ENCODE assay signal across 8 mouse cellular contexts in genomic region chr16:33056095-33056785, GRCm38 (mm10). TPM values are rescaled to one million over a fixed set of nuclear protein-coding genes. Genes with fewer than 3 reads are reported as not detected.
DNase-seq lines count a peak whose midpoint lies in the region; ATAC-seq and TF ChIP-seq lines count a peak whose summit lies in the region.

TSS of gene Iqcg (minus strand) at chr16:33056218.
TSS of gene Rpl35a (plus strand) at chr16:33056453.

- peak within 1 kb of the TSS; percentile 78 to 91 for H3K4me3 ChIP-seq in ES-E14 (ENCODE audit: insufficient read depth in 1 of 2, low read depth in 1 of 2, low read length in 2 of 2, poor library complexity in 1 of 2, severe bottlenecking in 1 of 2)
- H3K4me3 ChIP-seq in forebrain, embryonic 16.5 days (replicated peaks; ENCODE audit: low read length), result peak within 1 kb of the TSS; percentile 92
- H3K4me3 ChIP-seq in layer of hippocampus, adult 2 months, result peak within 1 kb of the TSS; percentile 75
- peak within 1 kb of the TSS; percentile 82 for H3K4me3 ChIP-seq in lung, embryonic 14.5 days (ENCODE audit: low read depth, low read length)
- H3K4me3 ChIP-seq in olfactory bulb, adult 2 months (ENCODE audit: insufficient read depth, low read depth, low read length), result peak within 1 kb of the TSS; percentile 67
- peak within 1 kb of the TSS; percentile 80 for H3K4me3 ChIP-seq in thymus, adult 2 months (ENCODE audit: control insufficient read depth, insufficient read depth, low read length)

- peak within 1 kb of the TSS; percentile 79 for H3K4me2 ChIP-seq in forebrain, embryonic 16.5 days (ENCODE audit: low read length)
- peak within 1 kb of the TSS; percentile 71 for H3K4me2 ChIP-seq in lung, embryonic 14.5 days

- in situ Hi-C loops in ES-E14 (cut with MboI; ENCODE audit: low sequenced_read_pairs in 2 of 2, unreplicated experiment in 2 of 2), result no loop called here

- H3K36me3 ChIP-seq in ES-E14 (ENCODE audit: control insufficient read depth, insufficient read depth, low read length, poor library complexity, severe bottlenecking), result peaks cover 32% of the 10 kb centered on the region
- peaks cover 25% of the 10 kb centered on the region for H3K36me3 ChIP-seq in forebrain, embryonic 16.5 days (ENCODE audit: control insufficient read depth, insufficient read depth)
- H3K36me3 ChIP-seq in lung, embryonic 14.5 days (ENCODE audit: insufficient read depth), result peaks cover 35% of the 10 kb centered on the region
- H3K36me3 ChIP-seq in thymus, adult 2 months (ENCODE audit: control insufficient read depth, insufficient read depth, low read length), result peaks cover 26% of the 10 kb centered on the region

- WGBS in forebrain, embryonic 16.5 days, result 0% methylated on average over 47 of the region's 47 CpGs
- under 1% methylated on average over 47 of the region's 47 CpGs for WGBS in lung, embryonic 14.5 days
- under 1% methylated on average over 47 of the region's 47 CpGs for WGBS in olfactory bulb, adult 2 months
- under 1% methylated on average over 47 of the region's 47 CpGs for WGBS in thymus, adult 2 months

- H3K27ac ChIP-seq in ES-E14 (ENCODE audit: insufficient read depth, low read depth, low read length, poor library complexity, severe bottlenecking), result peak within 1 kb of the TSS; percentile 76
- peak within 1 kb of the TSS; percentile 77 for H3K27ac ChIP-seq in forebrain, embryonic 16.5 days (ENCODE audit: low read length)
- H3K27ac ChIP-seq in layer of hippocampus, adult 2 months, result peak within 1 kb of the TSS; percentile 100
- H3K27ac ChIP-seq in lung, embryonic 14.5 days (ENCODE audit: low read depth), result peak within 1 kb of the TSS; percentile 85
- peak within 1 kb of the TSS; percentile 98 for H3K27ac ChIP-seq in olfactory bulb, adult 2 months (ENCODE audit: insufficient read depth, low read depth, low read length)
- H3K27ac ChIP-seq in thymus, adult 2 months (ENCODE audit: control insufficient read depth, insufficient read depth, low read length), result peak within 1 kb of the TSS; percentile 40

- peak; percentile 85 for TF ChIP-seq POLR2A in olfactory bulb, adult 2 months (IDR thresholded peaks at IDR 0.05; ENCODE audit: insufficient read depth, low read depth, low read length)
- peak; percentile 89 for TF ChIP-seq POLR2A in thymus, adult 2 months (IDR thresholded peaks at IDR 0.05; ENCODE audit: control insufficient read depth, extremely low read depth, insufficient read depth, low read length, poor library complexity)

- peak; percentile 95 for ATAC-seq in forebrain, embryonic 16.5 days
- ATAC-seq in lung, embryonic 14.5 days (ENCODE audit: insufficient read depth), result peak; percentile 93

- no peaks in the 10 kb centered on the region for H3K27me3 ChIP-seq in forebrain, embryonic 16.5 days (replicated peaks; ENCODE audit: control insufficient read depth, insufficient read depth, low read length)
- H3K27me3 ChIP-seq in lung, embryonic 14.5 days (ENCODE audit: insufficient read depth, low read length), result no peaks in the 10 kb centered on the region
- H3K27me3 ChIP-seq in thymus, adult 2 months (ENCODE audit: control insufficient read depth, insufficient read depth, low read length), result no peaks in the 10 kb centered on the region

- peak within 1 kb of the TSS; percentile 99 for H3K9ac ChIP-seq in ES-E14 (ENCODE audit: insufficient read depth, low read depth, low read length, poor library complexity, severe bottlenecking)
- peak within 1 kb of the TSS; percentile 88 for H3K9ac ChIP-seq in forebrain, embryonic 16.5 days (replicated peaks; ENCODE audit: low read depth, low read length)
- H3K9ac ChIP-seq in lung, embryonic 14.5 days, result peak within 1 kb of the TSS; percentile 93

- H3K9me3 ChIP-seq in ES-E14 (ENCODE audit: control insufficient read depth, insufficient read depth, low read depth, low read length), result no peaks in the 10 kb centered on the region
- H3K9me3 ChIP-seq in forebrain, embryonic 16.5 days (ENCODE audit: control insufficient read depth, low read length), result no peaks in the 10 kb centered on the region
- no peaks in the 10 kb centered on the region for H3K9me3 ChIP-seq in lung, embryonic 14.5 days (ENCODE audit: low read depth, low read length)

- intact Hi-C loops in heart, postnatal 36 days (cut with DNase I), result no loop called here

- DNase-seq in ES-E14 (ENCODE audit: low read depth, low spot score), result peak; percentile 82
- peak; percentile 87 for DNase-seq in cerebellum, adult 11-12 months
- DNase-seq in heart, postnatal 36 days, result peak; percentile 92 to 96
- peak; percentile 78 to 87 for DNase-seq in layer of hippocampus, adult 2 months (ENCODE audit: low spot score in 2 of 2)
- peak; percentile 95 for DNase-seq in lung, embryonic 14.5 days
- DNase-seq in thymus, adult 2 months, result peak; percentile 85

- TF ChIP-seq CTCF in layer of hippocampus, adult 2 months (conservative IDR thresholded peaks at IDR 0.05), result no peak
- TF ChIP-seq CTCF in lung, embryonic 14.5 days (IDR thresholded peaks at IDR 0.05; ENCODE audit: low read depth), result no peak
- no peak for TF ChIP-seq CTCF in olfactory bulb, adult 2 months (IDR thresholded peaks at IDR 0.05; ENCODE audit: insufficient read depth, low read depth, low read length)
- no peak for TF ChIP-seq CTCF in thymus, adult 2 months (IDR thresholded peaks at IDR 0.05; ENCODE audit: borderline replicate concordance, control insufficient read depth, extremely low read depth, insufficient read depth, low read length, poor library complexity)

- H3K4me1 ChIP-seq in ES-E14 (ENCODE audit: control insufficient read depth in 2 of 2, insufficient read depth in 2 of 2, low read length in 2 of 2, poor library complexity in 1 of 2), result peaks cover 0 to 2% of the 10 kb centered on the region in 2 experiments; a peak in 1 of 4 replicates
- peaks cover 19% of the 10 kb centered on the region for H3K4me1 ChIP-seq in forebrain, embryonic 16.5 days (replicated peaks; ENCODE audit: control insufficient read depth, insufficient read depth, low read length)
- H3K4me1 ChIP-seq in lung, embryonic 14.5 days (ENCODE audit: insufficient read depth), result no peaks in the 10 kb centered on the region
- H3K4me1 ChIP-seq in olfactory bulb, adult 2 months (ENCODE audit: control insufficient read depth, insufficient read depth, low read length), result peaks cover 4% of the 10 kb centered on the region; the same call in 1 of the 2 replicates
- peaks cover 10% of the 10 kb centered on the region for H3K4me1 ChIP-seq in thymus, adult 2 months (replicated peaks; ENCODE audit: control insufficient read depth, insufficient read depth, low read length)

TF ChIP-seq in ES-E14, 5 proteins besides CTCF, POLR2A, EP300 and RAD21:
- TF ChIP-seq MAFK (IDR thresholded peaks at IDR 0.05; ENCODE audit: insufficient read depth, low read depth, low read length), result no peak
- peak; percentile 100 for TF ChIP-seq ZNF384 (IDR thresholded peaks at IDR 0.05; ENCODE audit: low read depth, low read length)
- peak; percentile 84 for TF ChIP-seq HCFC1 (IDR thresholded peaks at IDR 0.05; ENCODE audit: borderline replicate concordance, insufficient read depth, low read length)

RNA-seq across cellular contexts. Expression of gene Iqcg, which starts in this region (rescaled TPM):
- 9.8 and 11.3 TPM in 2 replicates for total RNA-seq in ES-E14 (2012; rRNA removed)
- polyA plus RNA-seq in forebrain, embryonic 16.5 days (2015; fragmentation: Nextera tagmentation; extraction: Ambion mirVana), result 3.9 and 4.7 TPM in 2 replicates
- total RNA-seq in heart, postnatal 36 days (2021), result under 1 TPM; 0.33 to 0.60 TPM
- 1 to 10 TPM; 4.8 to 5.4 TPM for total RNA-seq in layer of hippocampus, adult 2 months (2021)
- polyA plus RNA-seq in lung, embryonic 14.5 days (2014; fragmentation: Nextera tagmentation; extraction: Ambion mirVana), result 2.6 TPM in 2 replicates
- not detected in 2 replicates for polyA plus RNA-seq in olfactory bulb, adult 2 months (2012; ENCODE audit: insufficient read depth, insufficient read length, low replicate concordance, missing spikeins)
- 0.12 and 0.14 TPM in 2 replicates for polyA plus RNA-seq in thymus, adult 2 months (2012; rRNA removed)

RNA-seq across cellular contexts. Expression of gene Rpl35a, which starts in this region (rescaled TPM):
- 1,485 and 1,755 TPM in 2 replicates for total RNA-seq in ES-E14 (2012; rRNA removed)
- polyA plus RNA-seq in forebrain, embryonic 16.5 days (2015; fragmentation: Nextera tagmentation; extraction: Ambion mirVana), result 455 and 506 TPM in 2 replicates
- 100 to 1,000 TPM; 301 to 318 TPM for total RNA-seq in heart, postnatal 36 days (2021)
- 100 to 1,000 TPM; 323 to 325 TPM for total RNA-seq in layer of hippocampus, adult 2 months (2021)
- polyA plus RNA-seq in lung, embryonic 14.5 days (2014; fragmentation: Nextera tagmentation; extraction: Ambion mirVana), result 1,015 and 1,080 TPM in 2 replicates
- not detected in 2 replicates for polyA plus RNA-seq in olfactory bulb, adult 2 months (2012; ENCODE audit: insufficient read depth, insufficient read length, low replicate concordance, missing spikeins)
- 328 and 393 TPM in 2 replicates for polyA plus RNA-seq in thymus, adult 2 months (2012; rRNA removed)

Comparison
In these comparisons a context has a peak if more than half of its experiments do, and no peak if none do; other contexts are left out.
1. Peak in every context shown above with its lines: DNase-seq, ATAC-seq, H3K4me3 ChIP-seq and H3K27ac ChIP-seq.
2. H3K27ac ChIP-seq: peak in every context shown above with its lines; median percentile 100 in layer of hippocampus, adult 2 months; 98 in olfactory bulb, adult 2 months; 85 in lung, embryonic 14.5 days; 77 in forebrain, embryonic 16.5 days; 76 in ES-E14; 40 in thymus, adult 2 months.